Mouse (Mus musculus) heart, adult 2 months (tissue): ENCODE measurements around the gene Slc6a6. TPM values are rescaled to one million over a fixed set of nuclear protein-coding genes. Genes with fewer than 3 reads are reported as not detected.

Experiments
- DNase-seq, 2 experiments: peaks; one replicate each; pipeline ENCODE4 v3.0.0; 2021
- H3K27ac ChIP-seq: fragments of 200-600 bp; 2 replicates; pipeline ENCODE4 v1.8.1; 2022
- H3K27me3 ChIP-seq: fragments of 200-500 bp; 2 replicates; pipeline ENCODE4 v1.6.1; 2012; ENCODE audit warnings: mild to moderate bottlenecking, low read length, inconsistent platforms, mixed read lengths; ENCODE audit not compliant: control insufficient read depth, insufficient read depth
- H3K36me3 ChIP-seq: fragments of 200-500 bp; 2 replicates; pipeline ENCODE4 v1.6.1; 2012; ENCODE audit warnings: low read length, inconsistent platforms; ENCODE audit not compliant: control insufficient read depth, insufficient read depth
- H3K4me1 ChIP-seq: fragments of 200-500 bp; 2 replicates; pipeline ENCODE4 v1.6.1; 2011; ENCODE audit warnings: low read length; ENCODE audit not compliant: control insufficient read depth, insufficient read depth
- H3K4me3 ChIP-seq: fragments of 200-600 bp; 2 replicates; pipeline ENCODE4 v1.8.1; 2022
- H3K79me2 ChIP-seq: fragments of 200-500 bp; replicated peaks from 2 replicates; pipeline ENCODE4 v1.6.1; 2012; ENCODE audit warnings: mild to moderate bottlenecking, inconsistent platforms, low read length, moderate library complexity, mixed read lengths; ENCODE audit not compliant: control insufficient read depth, insufficient read depth
- H3K9ac ChIP-seq: fragments of 200-500 bp; 2 replicates; pipeline ENCODE4 v1.6.1; 2012; ENCODE audit warnings: low read depth, mild to moderate bottlenecking, control low read depth, inconsistent platforms, low read length, mixed read lengths
- CTCF ChIP-seq: fragments of 200-600 bp; IDR thresholded peaks from 2 replicates; pipeline ENCODE4 v1.8.1; 2022; ENCODE audit warnings: antibody characterized with exemption, mild to moderate bottlenecking, moderate library complexity
- EP300 ChIP-seq: fragments of 200-500 bp; IDR thresholded peaks from 2 replicates; pipeline ENCODE4 v1.6.1; 2011; ENCODE audit warnings: low read depth, low read length, control low read depth; ENCODE audit not compliant: insufficient read depth
- POLR2A ChIP-seq: fragments of 200-500 bp; IDR thresholded peaks from 2 replicates; pipeline ENCODE4 v1.6.1; 2011; ENCODE audit warnings: mild to moderate bottlenecking, low read depth, low read length, control low read depth; ENCODE audit not compliant: insufficient read depth
- WGBS: fragments of 180-500 bp; shearing (Covaris S2); methylation state at CpG from one replicate; pipeline ENCODE4 v1.1.7; 2018; 5-methylcytosine and 5-hydroxymethylcytosine counted together
- intact Hi-C: fragments of 180-260 bp; cut with DNase I; formaldehyde crosslinking; loops from one replicate; pipeline ENCODE4 v1.15.1; 2025
- polyA plus RNA-seq: library from polyadenylated mRNA; depleted of rRNA; stranded (reverse); fragments of >200 nt; gene quantifications from 2 replicates; pipeline ENCODE4 v1.2.3, GENCODE M21; 2012
- total RNA-seq, 2 experiments: library from RNA; stranded (reverse); gene quantifications; 2 replicates each; pipeline ENCODE4 v1.2.3; 2021

Slc6a6 gene
- total and polyA plus RNA-seq, 3 experiments = 56.4 to 96.9 (median 86.2) TPM

- H3K27me3 ChIP-seq = no peaks in the 10 kb centered on the region
- intact Hi-C loops = no loop called here
- no peak overlapping the region for H3K27ac ChIP-seq
- H3K36me3 ChIP-seq = no peaks in the 10 kb centered on the region
- 54% methylated on average over 5 of the region's 5 CpGs for WGBS
- H3K4me3 ChIP-seq = no peak overlapping the region
- TF ChIP-seq POLR2A (no peak), CTCF (no peak), EP300 (no peak)
- no peaks in the 10 kb centered on the region; the same call in 1 of the 2 replicates for H3K4me1 ChIP-seq
- no peaks in the 10 kb centered on the region for H3K79me2 ChIP-seq
- DNase-seq = no peak
- no peak overlapping the region for H3K9ac ChIP-seq
Measured at GRCm38 (mm10) chr6:91674757-91675350, 9.0 kb upstream of the Slc6a6 start.

GRCm38 (mm10) chr6:91678506-91679094 lies 5.3 kb upstream of the Slc6a6 start:
- intact Hi-C loops = no loop called here
- Histone ChIP-seq H3K9ac (peak overlapping the region; percentile 46), H3K36me3 (no peaks in the 10 kb centered on the region), H3K27me3 (no peaks in the 10 kb centered on the region), H3K79me2 (no peaks in the 10 kb centered on the region), H3K4me1 (peaks cover 2% of the 10 kb centered on the region; the same call in 1 of the 2 replicates), H3K27ac (peak overlapping the region; percentile 5), H3K4me3 (peak overlapping the region; percentile 14; the same call in 1 of the 2 replicates)
- TF ChIP-seq CTCF (peak; percentile 41), POLR2A (no peak)
- 34% methylated on average over 12 of the region's 12 CpGs for WGBS
- peak in 1 of 2 experiments; percentile 38 for DNase-seq

- peak overlapping the region; percentile 46 for H3K9ac ChIP-seq
- TF ChIP-seq POLR2A = peak; percentile 49
- TF ChIP-seq EP300 = no peak
- peak overlapping the region; percentile 5 for H3K27ac ChIP-seq
- WGBS = 46% methylated on average over 10 of the region's 10 CpGs
- no peaks in the 10 kb centered on the region for H3K36me3 ChIP-seq
- peak; percentile 79 to 89 for DNase-seq
- H3K4me1 ChIP-seq = peaks cover 2% of the 10 kb centered on the region; the same call in 1 of the 2 replicates
- intact Hi-C loops = no loop called here
- no peaks in the 10 kb centered on the region for H3K27me3 ChIP-seq
- no peaks in the 10 kb centered on the region; the same call in 1 of the 2 replicates for H3K79me2 ChIP-seq
- peak overlapping the region; percentile 14; the same call in 1 of the 2 replicates for H3K4me3 ChIP-seq
Measured at GRCm38 (mm10) chr6:91679095-91679577, 4.7 kb upstream of the Slc6a6 start.

GRCm38 (mm10) chr6:91679716-91680115 lies 4.1 kb upstream of the Slc6a6 start:
- Histone ChIP-seq H3K4me3 (no peak overlapping the region), H3K36me3 (no peaks in the 10 kb centered on the region), H3K4me1 (peaks cover 2% of the 10 kb centered on the region; the same call in 1 of the 2 replicates), H3K27ac (no peak overlapping the region), H3K9ac (no peak overlapping the region), H3K27me3 (no peaks in the 10 kb centered on the region), H3K79me2 (no peaks in the 10 kb centered on the region; the same call in 1 of the 2 replicates)
- WGBS = 71% methylated on average over 6 of the region's 6 CpGs
- TF ChIP-seq POLR2A (no peak), EP300 (no peak), CTCF (no peak)
- no peak for DNase-seq
- intact Hi-C loops = loop anchor here (5.0 kb wide), 3 partner anchors 82 to 152 kb away; no protein-coding TSS in a partner anchor

GRCm38 (mm10) chr6:91681841-91682240 lies 2.0 kb upstream of the Slc6a6 start:
- Histone ChIP-seq H3K4me1 (peaks cover 9% of the 10 kb centered on the region), H3K27me3 (no peaks in the 10 kb centered on the region), H3K4me3 (no peak overlapping the region), H3K9ac (no peak overlapping the region), H3K27ac (no peak overlapping the region), H3K79me2 (no peaks in the 10 kb centered on the region; the same call in 1 of the 2 replicates), H3K36me3 (no peaks in the 10 kb centered on the region)
- no peak for TF ChIP-seq CTCF
- intact Hi-C loops = loop anchor here (5.0 kb wide), 3 partner anchors 85 to 155 kb away; no protein-coding TSS in a partner anchor
- WGBS = 85% methylated on average over 4 of the region's 4 CpGs
- DNase-seq = no peak

GRCm38 (mm10) chr6:91683121-91683520 lies 732 bp upstream of the Slc6a6 start:
- H3K4me3 ChIP-seq = no peak overlapping the region
- H3K79me2 ChIP-seq = peaks cover 2% of the 10 kb centered on the region
- WGBS = 35% methylated on average over 3 of the region's 3 CpGs
- peak overlapping the region; percentile 98 for H3K27ac ChIP-seq
- H3K9ac ChIP-seq = no peak overlapping the region
- H3K27me3 ChIP-seq = no peaks in the 10 kb centered on the region
- peak in 1 of 2 experiments; percentile 75 for DNase-seq
- TF ChIP-seq POLR2A = no peak
- peak; percentile 48 for TF ChIP-seq CTCF
- 0 out of 2 replicates have a peak, but pooled peaks have one; percentile 35 for TF ChIP-seq EP300
- no peaks in the 10 kb centered on the region for H3K36me3 ChIP-seq
- intact Hi-C loops = loop anchor here (5.0 kb wide), 3 partner anchors 86 to 156 kb away; no protein-coding TSS in a partner anchor
- peaks cover 11% of the 10 kb centered on the region for H3K4me1 ChIP-seq
